Mouse (Mus musculus) 3134 (cell line): ENCODE results near the gene 1810010D01Rik.
A peak's percentile ranks its signal among the peaks of the same experiment; 100 is the strongest.

Source experiments
- DNase-seq: peaks from one replicate; pipeline ENCODE4 v3.0.0-alpha.2; 2011; ENCODE audit warnings: low spot score; ENCODE audit not compliant: insufficient read length; ENCODE audit errors: extremely low read depth

1810010D01Rik gene

DNA sequence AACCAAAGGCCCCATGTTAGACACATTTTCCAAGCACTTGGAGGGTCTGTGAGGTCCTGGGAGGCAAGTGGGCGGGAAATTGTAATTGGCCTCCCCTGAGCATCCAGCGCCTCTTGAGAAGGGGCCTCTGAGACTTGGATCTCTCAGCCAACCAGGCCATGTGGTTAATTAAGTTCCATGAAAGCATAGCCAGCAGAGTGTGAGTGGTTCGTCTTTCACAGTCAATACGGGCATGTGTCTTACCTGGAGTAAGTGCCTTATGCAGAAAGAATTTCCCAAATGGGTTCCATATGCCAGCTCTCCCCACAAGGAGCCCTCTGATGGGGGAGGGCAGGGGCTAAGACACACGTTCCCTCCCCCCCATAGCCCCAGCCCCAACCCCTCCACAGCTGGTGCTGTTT, 28.2 kb downstream of the 1810010D01Rik start:
- DNase-seq, result no peak

DNA sequence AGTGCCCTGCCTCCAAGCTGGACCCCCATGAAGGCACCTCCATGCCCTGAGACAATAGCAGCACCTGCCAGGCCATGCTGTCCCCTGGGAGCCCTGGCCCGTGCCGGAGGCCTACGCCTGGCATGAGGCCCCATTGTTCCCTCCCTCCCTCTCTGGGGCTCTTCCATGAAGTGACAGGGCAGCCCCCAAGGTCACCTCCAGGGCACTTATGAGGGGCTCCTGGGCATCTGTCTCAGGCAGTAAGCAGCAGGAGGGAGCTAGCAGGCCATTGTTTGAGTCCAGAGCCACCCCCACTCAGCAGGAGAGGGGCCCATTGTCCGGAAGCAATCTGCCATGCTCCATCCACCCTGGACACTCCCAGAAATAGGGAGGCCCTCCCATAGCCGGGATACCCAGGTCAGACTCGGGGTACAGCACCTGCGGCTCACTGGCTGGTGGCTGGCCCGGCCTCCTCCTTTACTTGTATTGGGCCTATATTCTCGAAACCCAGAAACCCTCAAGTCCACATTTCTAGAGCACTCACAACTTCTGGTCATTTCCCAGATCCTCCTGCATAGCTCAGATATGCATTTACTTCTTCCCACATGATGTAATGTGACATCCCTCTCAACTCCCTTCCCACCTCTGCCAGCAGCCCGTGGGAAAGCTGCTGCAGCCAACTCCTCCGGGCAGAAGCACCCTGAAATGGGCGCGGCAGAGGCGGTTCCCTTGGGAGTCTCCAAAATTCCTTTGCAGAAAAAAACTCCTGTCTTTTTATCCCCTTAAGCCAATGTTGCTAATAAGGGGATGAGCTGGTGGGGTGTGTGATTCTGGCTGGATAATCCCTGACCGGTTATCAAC, 30.9 kb downstream of the 1810010D01Rik start:
- peak; percentile 52 for DNase-seq

GRCm38 (mm10) chr7:145173563-145173962, 34.4 kb downstream of the 1810010D01Rik start:
- DNase-seq, result no peak

DNA sequence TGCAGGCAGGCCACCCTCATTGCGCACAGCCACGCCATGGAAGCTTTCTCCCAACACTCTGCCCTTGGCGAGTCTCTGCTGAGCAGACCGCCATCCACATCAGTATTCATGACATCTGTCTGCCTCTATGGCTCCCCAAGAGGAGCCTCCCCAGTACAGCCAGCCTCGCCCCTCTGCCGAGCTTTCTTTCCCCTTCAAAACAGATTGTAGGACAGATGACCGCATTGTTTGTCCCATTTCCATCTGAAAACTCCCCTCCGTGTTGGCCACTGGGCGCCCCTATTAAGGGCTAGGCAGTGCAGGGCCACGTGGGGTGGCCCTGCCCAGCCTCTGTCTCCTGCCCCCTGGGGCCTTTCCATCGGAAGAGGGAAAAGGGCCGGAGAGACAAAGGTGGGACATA, 34.8 kb downstream of the 1810010D01Rik start:
- no peak for DNase-seq

- no peak for DNase-seq
Measured at GRCm38 (mm10) chr7:145169703-145170102, 38.2 kb downstream of the 1810010D01Rik start.

DNA sequence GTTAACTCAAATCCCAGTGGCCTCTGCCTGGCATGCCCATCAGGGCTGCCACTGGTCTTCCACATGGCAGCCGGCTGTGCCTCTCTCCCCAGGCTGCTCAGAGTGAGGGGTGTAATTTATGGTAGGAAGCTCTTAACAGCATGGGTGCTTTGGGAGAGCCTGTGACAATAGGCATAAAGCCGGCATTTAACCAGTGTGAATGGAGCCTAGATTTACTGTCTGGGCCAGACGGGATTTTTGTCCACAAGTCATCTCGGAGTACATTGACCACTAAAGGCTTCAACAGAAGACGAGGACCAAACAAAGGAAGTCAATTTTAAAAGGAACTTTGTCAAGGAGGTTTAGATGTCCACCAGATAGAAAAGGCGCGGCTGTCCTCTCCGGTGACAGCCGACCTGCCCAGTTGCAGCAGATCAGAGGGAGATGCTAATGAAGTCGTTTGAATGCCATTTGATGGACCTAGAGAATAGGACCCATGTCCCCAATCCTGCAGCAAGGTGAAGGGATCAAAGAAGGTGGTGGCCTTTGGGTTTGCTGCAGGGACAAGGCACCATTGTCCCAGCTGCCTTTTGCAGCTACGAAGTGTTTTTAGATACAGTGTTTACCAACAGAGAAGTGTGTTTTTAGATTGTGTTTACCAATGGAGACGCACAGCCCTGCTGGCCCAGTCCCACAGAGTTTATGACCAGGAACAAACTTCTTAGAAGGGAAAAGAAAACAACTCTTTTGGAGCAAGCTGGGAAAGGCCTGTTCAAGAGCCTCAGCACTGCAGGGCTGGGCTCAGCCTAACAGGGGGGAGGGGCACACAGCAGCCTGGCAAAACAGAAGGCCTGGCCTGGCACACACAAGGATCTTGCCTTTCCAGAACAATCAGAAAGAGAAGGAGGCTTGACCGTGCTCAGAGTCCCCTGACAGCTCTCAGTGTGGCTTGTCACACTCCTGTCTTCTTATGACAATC, 48.4 kb downstream of the 1810010D01Rik start:
- DNase-seq, result no peak
